Mouse (Mus musculus): Measurements from ENCODE around the gene Fcho2.

DNA sequence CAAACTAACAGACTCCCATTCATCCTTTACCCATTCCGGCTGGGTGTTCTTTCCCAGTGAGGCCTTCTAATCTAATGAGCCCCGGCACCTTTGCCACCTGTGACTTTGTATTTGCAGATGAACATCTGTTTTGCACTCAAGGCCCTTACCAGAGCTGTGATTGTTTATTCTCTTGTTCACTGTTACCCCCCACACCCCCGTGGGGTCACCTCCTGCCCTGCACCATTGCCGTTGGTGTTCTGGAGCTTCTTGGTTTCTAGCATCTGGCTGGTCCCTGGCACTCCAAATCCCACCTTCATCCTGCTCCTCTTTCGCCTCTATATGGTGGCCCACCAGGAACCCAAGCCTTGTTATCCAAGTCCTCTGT is 114.0 kb downstream of the Fcho2 start:
- no peak for TF ChIP-seq CTCF (IDR thresholded peaks at IDR 0.05)
- no peak for TF ChIP-seq EP300 (IDR thresholded peaks at IDR 0.05)

Data from lung, postnatal 0 days (tissue).